50 mouse cellular contexts compared by ENCODE assay signal in genomic region chr2:25767764-25768163, GRCm38 (mm10). TPM values are rescaled to one million over a fixed set of nuclear protein-coding genes. Genes with fewer than 3 reads are reported as not detected.
"Had no signal": no experiment of that assay in that cellular context is flagged by ENCODE, and none has a peak within 500 bp of the region (broad histone marks: within the 10 kb centered on the region; RNA-seq: fewer than 3 reads in every experiment).

No protein-coding gene starts in this region.

- H3K27ac ChIP-seq: heart, embryonic 10.5 days; heart, embryonic 13.5 days; heart, embryonic 15.5 days; hindbrain, embryonic 10.5 days; hindbrain, embryonic 12.5 days; hindbrain, embryonic 13.5 days; hindbrain, embryonic 14.5 days; hindbrain, embryonic 15.5 days; hindbrain, postnatal 0 days; intestine, embryonic 15.5 days; kidney, embryonic 15.5 days; kidney, postnatal 0 days; layer of hippocampus, adult 2 months had no signal

- H3K9ac ChIP-seq: heart, embryonic 12.5 days; heart, embryonic 13.5 days; heart, embryonic 15.5 days; hindbrain, embryonic 12.5 days; hindbrain, embryonic 13.5 days; hindbrain, embryonic 14.5 days; hindbrain, embryonic 15.5 days; intestine, embryonic 15.5 days; kidney, embryonic 15.5 days had no signal

- H3K27me3 ChIP-seq: heart, embryonic 13.5 days; heart, embryonic 15.5 days; hindbrain, embryonic 12.5 days; hindbrain, embryonic 13.5 days; hindbrain, embryonic 15.5 days; intestine, embryonic 15.5 days; kidney, embryonic 15.5 days had no signal

- DNase-seq: heart, postnatal 10 days; heart, postnatal 14 days; heart, postnatal 4 days; kidney, adult 11 months; kidney, adult 18-20 months; kidney, adult 2 months; kidney, adult 8-10 months; kidney, adult 9 months; kidney, postnatal 10 days; kidney, postnatal 14 days; kidney, postnatal 25 days; kidney, postnatal 36 days; kidney, postnatal 4 days; layer of hippocampus, adult 9-11 months; layer of hippocampus, postnatal 36 days had no signal

- H3K36me3 ChIP-seq: heart, embryonic 10.5 days; heart, embryonic 12.5 days; heart, embryonic 13.5 days; heart, embryonic 15.5 days; hindbrain, embryonic 10.5 days; hindbrain, embryonic 12.5 days; hindbrain, embryonic 13.5 days; hindbrain, embryonic 15.5 days; intestine, embryonic 15.5 days; kidney, embryonic 15.5 days had no signal

- H3K4me3 ChIP-seq: heart, embryonic 10.5 days; heart, embryonic 12.5 days; heart, embryonic 13.5 days; heart, embryonic 15.5 days; hindbrain, embryonic 10.5 days; hindbrain, embryonic 12.5 days; hindbrain, embryonic 13.5 days; hindbrain, embryonic 15.5 days; intestine, embryonic 15.5 days; kidney, embryonic 15.5 days; layer of hippocampus, adult 2 months had no signal

- ATAC-seq: hindbrain, embryonic 16.5 days; hindbrain, postnatal 0 days; inflammation-experienced regulatory T-cells, adult 6 months; intestine, embryonic 15.5 days; intestine, embryonic 16.5 days; intestine, postnatal 0 days had no signal

- H3K4me1 ChIP-seq: heart, embryonic 12.5 days; heart, embryonic 13.5 days; heart, embryonic 15.5 days; hindbrain, embryonic 10.5 days; hindbrain, embryonic 12.5 days; hindbrain, embryonic 13.5 days; hindbrain, embryonic 15.5 days; intestine, embryonic 15.5 days; kidney, embryonic 15.5 days had no signal

- H3K9me3 ChIP-seq: heart, embryonic 10.5 days; heart, embryonic 12.5 days; heart, embryonic 13.5 days; heart, embryonic 15.5 days; hindbrain, embryonic 10.5 days; hindbrain, embryonic 12.5 days; hindbrain, embryonic 13.5 days; hindbrain, embryonic 15.5 days; intestine, embryonic 15.5 days; kidney, embryonic 15.5 days had no signal

- H3K4me2 ChIP-seq: heart, embryonic 11.5 days; heart, embryonic 12.5 days; heart, embryonic 13.5 days; heart, embryonic 15.5 days; hindbrain, embryonic 12.5 days; hindbrain, embryonic 13.5 days; hindbrain, embryonic 14.5 days; hindbrain, embryonic 15.5 days; intestine, embryonic 15.5 days; kidney, embryonic 15.5 days had no signal

RNA-seq across cellular contexts. Expression of gene Lcn3, which starts 2.4 kb away (rescaled TPM):
- total RNA-seq: heart, postnatal 10 days; heart, postnatal 14 days; heart, postnatal 25 days; heart, postnatal 4 days; hematopoietic stem cell, adult 5-6 weeks; hindbrain, postnatal 0 days; layer of hippocampus, adult 18-20 months; layer of hippocampus, adult 2 months; layer of hippocampus, adult 8-10 months; layer of hippocampus, postnatal 10 days; layer of hippocampus, postnatal 14 days; layer of hippocampus, postnatal 25 days; layer of hippocampus, postnatal 36 days; left cerebral cortex, adult 18-20 months had no signal
- polyA plus RNA-seq: heart, embryonic 10.5 days; heart, embryonic 11.5 days; heart, embryonic 12.5 days; heart, embryonic 13.5 days; heart, embryonic 14.5 days; heart, embryonic 15.5 days; heart, embryonic 16.5 days; heart, postnatal 0 days; hindbrain, embryonic 10.5 days; hindbrain, embryonic 11.5 days; hindbrain, embryonic 12.5 days; hindbrain, embryonic 13.5 days; hindbrain, embryonic 14.5 days; hindbrain, embryonic 15.5 days; hindbrain, embryonic 16.5 days; hindbrain, postnatal 0 days; inflammation-experienced regulatory T-cells, adult 6 months; intestine, embryonic 14.5 days; intestine, embryonic 15.5 days; intestine, embryonic 16.5 days; intestine, postnatal 0 days; kidney, adult 2 months; kidney, embryonic 15.5 days; kidney, embryonic 16.5 days; kidney, postnatal 0 days; large intestine, adult 2 months had no signal

RNA-seq across cellular contexts. Expression of gene Lcn11, which starts 9.1 kb away (rescaled TPM):
- total RNA-seq: heart, postnatal 10 days; heart, postnatal 14 days; heart, postnatal 25 days; heart, postnatal 4 days; hematopoietic stem cell, adult 5-6 weeks; hindbrain, postnatal 0 days; layer of hippocampus, adult 18-20 months; layer of hippocampus, adult 2 months; layer of hippocampus, adult 8-10 months; layer of hippocampus, postnatal 10 days; layer of hippocampus, postnatal 14 days; layer of hippocampus, postnatal 25 days; layer of hippocampus, postnatal 36 days; left cerebral cortex, adult 18-20 months had no signal
- polyA plus RNA-seq: heart, embryonic 10.5 days; heart, embryonic 11.5 days; heart, embryonic 12.5 days; heart, embryonic 13.5 days; heart, embryonic 14.5 days; heart, embryonic 15.5 days; heart, embryonic 16.5 days; heart, postnatal 0 days; hindbrain, embryonic 10.5 days; hindbrain, embryonic 11.5 days; hindbrain, embryonic 12.5 days; hindbrain, embryonic 13.5 days; hindbrain, embryonic 14.5 days; hindbrain, embryonic 15.5 days; hindbrain, embryonic 16.5 days; hindbrain, postnatal 0 days; inflammation-experienced regulatory T-cells, adult 6 months; intestine, embryonic 14.5 days; intestine, embryonic 15.5 days; intestine, embryonic 16.5 days; intestine, postnatal 0 days; kidney, adult 2 months; kidney, embryonic 14.5 days; kidney, embryonic 15.5 days; kidney, embryonic 16.5 days; kidney, postnatal 0 days; large intestine, adult 2 months had no signal

RNA-seq across cellular contexts. Expression of gene Gm13539, which starts 14.3 kb away (rescaled TPM):
- total RNA-seq: heart, postnatal 10 days; heart, postnatal 14 days; heart, postnatal 25 days; heart, postnatal 4 days; hematopoietic stem cell, adult 5-6 weeks; hindbrain, postnatal 0 days; layer of hippocampus, adult 18-20 months; layer of hippocampus, adult 2 months; layer of hippocampus, adult 8-10 months; layer of hippocampus, postnatal 10 days; layer of hippocampus, postnatal 14 days; layer of hippocampus, postnatal 25 days; layer of hippocampus, postnatal 36 days; left cerebral cortex, adult 18-20 months had no signal
- polyA plus RNA-seq: heart, embryonic 10.5 days; heart, embryonic 11.5 days; heart, embryonic 12.5 days; heart, embryonic 13.5 days; heart, embryonic 14.5 days; heart, embryonic 15.5 days; heart, postnatal 0 days; hindbrain, embryonic 10.5 days; hindbrain, embryonic 11.5 days; hindbrain, embryonic 12.5 days; hindbrain, embryonic 13.5 days; hindbrain, embryonic 14.5 days; hindbrain, embryonic 15.5 days; hindbrain, embryonic 16.5 days; hindbrain, postnatal 0 days; inflammation-experienced regulatory T-cells, adult 6 months; intestine, embryonic 14.5 days; intestine, embryonic 15.5 days; intestine, embryonic 16.5 days; intestine, postnatal 0 days; kidney, adult 2 months; kidney, embryonic 14.5 days; kidney, embryonic 15.5 days; kidney, embryonic 16.5 days; kidney, postnatal 0 days; large intestine, adult 2 months had no signal

RNA-seq across cellular contexts. Expression of gene Obp2b, which starts 31.0 kb away (rescaled TPM):
- total RNA-seq: heart, postnatal 10 days; heart, postnatal 14 days; heart, postnatal 25 days; heart, postnatal 4 days; hematopoietic stem cell, adult 5-6 weeks; hindbrain, postnatal 0 days; layer of hippocampus, adult 18-20 months; layer of hippocampus, postnatal 10 days; layer of hippocampus, postnatal 14 days; layer of hippocampus, postnatal 25 days; left cerebral cortex, adult 18-20 months had no signal
- polyA plus RNA-seq: heart, embryonic 10.5 days; heart, embryonic 11.5 days; heart, embryonic 12.5 days; heart, embryonic 13.5 days; heart, embryonic 14.5 days; heart, embryonic 15.5 days; heart, embryonic 16.5 days; heart, postnatal 0 days; hindbrain, embryonic 10.5 days; hindbrain, embryonic 11.5 days; hindbrain, embryonic 12.5 days; hindbrain, embryonic 13.5 days; hindbrain, embryonic 14.5 days; hindbrain, embryonic 15.5 days; hindbrain, embryonic 16.5 days; hindbrain, postnatal 0 days; inflammation-experienced regulatory T-cells, adult 6 months; intestine, embryonic 14.5 days; intestine, embryonic 15.5 days; intestine, embryonic 16.5 days; intestine, postnatal 0 days; kidney, adult 2 months; kidney, embryonic 14.5 days; kidney, embryonic 15.5 days; kidney, embryonic 16.5 days; kidney, postnatal 0 days; large intestine, adult 2 months had no signal

RNA-seq across cellular contexts. Expression of gene Glt6d1, which starts 47.9 kb away (rescaled TPM):
- total RNA-seq: heart, postnatal 10 days; heart, postnatal 14 days; heart, postnatal 25 days; heart, postnatal 4 days; hematopoietic stem cell, adult 5-6 weeks; hindbrain, postnatal 0 days; layer of hippocampus, adult 18-20 months; layer of hippocampus, adult 2 months; layer of hippocampus, adult 8-10 months; layer of hippocampus, postnatal 10 days; layer of hippocampus, postnatal 14 days; layer of hippocampus, postnatal 25 days; layer of hippocampus, postnatal 36 days; left cerebral cortex, adult 18-20 months had no signal
- polyA plus RNA-seq: heart, embryonic 10.5 days; heart, embryonic 11.5 days; heart, embryonic 12.5 days; heart, embryonic 13.5 days; heart, embryonic 14.5 days; heart, embryonic 15.5 days; heart, embryonic 16.5 days; heart, postnatal 0 days; hindbrain, embryonic 10.5 days; hindbrain, embryonic 11.5 days; hindbrain, embryonic 12.5 days; hindbrain, embryonic 13.5 days; hindbrain, embryonic 14.5 days; hindbrain, embryonic 15.5 days; hindbrain, embryonic 16.5 days; hindbrain, postnatal 0 days; inflammation-experienced regulatory T-cells, adult 6 months; intestine, embryonic 14.5 days; intestine, embryonic 15.5 days; intestine, embryonic 16.5 days; intestine, postnatal 0 days; kidney, adult 2 months; kidney, embryonic 14.5 days; kidney, embryonic 15.5 days; kidney, embryonic 16.5 days; kidney, postnatal 0 days; large intestine, adult 2 months had no signal
